Mouse (Mus musculus): ENCODE results near the gene Pkp4.

DNA sequence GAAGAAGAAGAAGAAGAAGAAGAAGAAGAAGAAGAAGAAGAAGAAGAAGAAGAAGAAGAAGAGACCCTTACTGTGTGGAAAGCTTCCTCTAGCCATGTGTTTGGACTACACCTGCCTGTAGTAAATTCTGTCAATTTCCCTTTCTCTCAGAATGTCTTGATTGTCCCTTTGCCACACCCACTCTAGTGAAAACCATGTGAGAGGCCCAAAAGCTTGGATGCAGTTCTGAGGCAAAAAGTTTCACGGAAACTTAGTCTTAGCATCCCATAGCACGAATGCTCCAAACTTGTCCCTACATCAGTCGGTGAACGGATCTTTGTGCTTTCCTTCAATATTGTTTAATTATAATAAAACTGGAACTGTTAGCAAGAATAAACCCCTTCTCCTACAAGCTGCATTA is 234.0 kb downstream of the Pkp4 start:
- TF ChIP-seq EP300 (IDR thresholded peaks at IDR 0.05) = no peak
- no peak for TF ChIP-seq CTCF (IDR thresholded peaks at IDR 0.05)
